Mouse (Mus musculus) B cell, adult 2 months (primary cell): ENCODE results near the gene Dusp12.
A peak's percentile ranks its signal among the peaks of the same experiment; 100 is the strongest.

ENCODE experiments used
- DNase-seq, 2 experiments: peaks; one replicate each; pipeline ENCODE4 v3.0.0; 2022

Gene Dusp12

DNA sequence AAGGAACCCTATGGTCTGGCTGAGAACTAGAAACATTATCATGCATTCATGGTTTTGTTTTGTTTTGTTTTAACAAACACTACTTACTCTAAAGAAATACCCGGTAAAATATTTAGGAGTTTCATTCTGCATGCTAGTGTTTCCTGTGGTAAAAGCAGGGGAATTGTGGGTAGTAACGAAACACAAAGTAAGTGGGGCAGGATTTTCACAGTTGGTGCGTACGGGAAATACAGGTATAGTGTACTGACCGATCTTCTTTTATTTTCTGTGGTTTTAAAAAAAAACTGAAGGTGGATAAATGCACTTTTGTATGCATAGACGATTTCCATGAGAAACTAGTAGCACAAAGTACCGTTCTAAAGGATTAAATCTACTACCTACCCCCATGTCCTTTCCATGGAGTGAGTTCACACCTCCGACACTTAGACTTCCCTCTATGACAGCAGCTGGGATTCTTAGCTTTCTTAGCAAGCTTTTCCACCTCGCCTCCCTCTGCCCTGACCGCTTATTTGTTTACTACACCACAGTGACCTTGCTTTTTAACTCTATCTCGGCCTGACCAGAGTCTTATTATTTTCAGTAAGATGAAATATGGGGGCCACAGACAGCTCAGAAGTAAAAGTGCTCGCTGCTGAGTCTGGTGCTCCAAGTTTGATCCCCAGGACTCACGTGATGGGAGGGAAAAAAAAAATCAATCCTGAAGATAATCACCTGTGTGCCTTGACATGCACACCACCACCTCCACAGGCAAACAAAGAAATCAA, 23.5 kb downstream of the Dusp12 start:
- peak in 1 of 2 experiments; percentile 20 for DNase-seq

DNA sequence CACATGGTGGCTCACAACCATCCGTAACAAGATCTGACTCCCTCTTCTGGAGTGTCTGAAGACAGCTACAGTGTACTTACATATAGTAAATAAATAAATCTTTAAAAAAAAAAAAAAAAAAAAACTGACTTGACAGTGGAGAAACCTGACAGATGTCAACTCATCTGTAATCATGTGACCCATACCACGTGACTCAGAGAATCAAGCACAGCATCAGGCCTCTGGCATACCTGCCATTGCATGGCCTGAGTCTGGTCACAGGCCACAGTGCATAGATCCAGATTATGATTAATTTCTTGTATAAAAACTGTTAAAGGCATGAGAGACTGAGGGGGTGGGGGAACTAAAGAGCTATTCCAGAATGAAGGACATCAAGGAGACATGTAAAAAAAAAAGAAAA, 26.5 kb downstream of the Dusp12 start:
- DNase-seq, result no peak

DNA sequence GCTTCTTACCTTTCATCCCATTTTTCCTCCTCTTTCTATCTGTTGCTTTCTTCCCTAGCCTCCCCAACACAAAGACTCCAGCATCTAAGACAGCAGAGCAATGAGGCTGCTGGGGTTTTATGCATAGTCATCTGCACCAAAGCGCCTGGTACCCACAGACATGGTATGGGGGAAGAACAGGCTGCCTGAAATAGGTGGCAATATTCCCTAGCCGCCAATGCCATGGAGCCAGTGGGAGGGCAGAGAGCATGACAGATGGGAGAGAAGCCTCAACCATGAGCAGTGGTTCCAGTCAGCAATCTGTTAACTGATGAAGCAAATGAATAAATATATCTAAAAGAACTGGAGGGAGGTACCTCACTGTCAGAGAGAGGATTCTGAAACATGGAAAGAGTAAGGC, 28.0 kb downstream of the Dusp12 start:
- DNase-seq, result no peak

DNA sequence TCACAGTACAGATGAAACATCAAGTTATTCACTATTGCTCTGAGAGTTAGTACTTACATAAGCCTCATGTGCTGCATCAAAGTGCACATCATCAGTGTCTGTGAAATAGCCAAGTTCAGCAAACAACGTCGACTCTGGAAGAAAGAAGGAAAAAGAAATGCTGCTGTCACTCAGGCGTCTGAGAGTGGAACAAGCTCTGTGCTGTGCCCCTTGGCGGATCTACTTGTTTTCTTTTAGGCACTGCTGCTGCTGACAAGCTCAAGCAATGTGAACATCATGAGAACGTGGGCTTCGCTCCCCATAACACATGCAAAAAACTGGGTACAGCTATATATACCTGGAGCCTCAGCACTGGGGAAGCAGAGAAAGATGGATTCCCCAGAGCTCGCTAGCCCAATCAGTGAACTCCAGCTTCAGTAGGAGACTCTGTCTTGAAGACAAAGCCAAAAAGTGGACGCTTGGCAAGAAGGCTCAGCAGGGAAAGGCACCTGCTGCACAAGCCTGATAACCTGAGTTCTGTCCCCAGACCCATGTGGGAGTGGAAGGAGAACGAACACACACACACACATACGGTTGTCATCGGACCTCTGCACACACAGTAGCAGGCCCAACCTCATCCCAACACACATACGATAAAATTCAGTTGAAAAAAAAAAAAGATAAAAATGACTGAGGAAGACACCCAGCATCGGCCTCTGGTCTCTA, 30.1 kb downstream of the Dusp12 start:
- DNase-seq, result no peak

GRCm38 (mm10) chr1:170853604-170854003, 31.7 kb downstream of the Dusp12 start:
- DNase-seq, result peak; percentile 55 to 57

GRCm38 (mm10) chr1:170850637-170851624, 34.4 kb downstream of the Dusp12 start:
- DNase-seq, result no peak

GRCm38 (mm10) chr1:170850007-170850406, 35.3 kb downstream of the Dusp12 start:
- DNase-seq, result no peak

- DNase-seq, result no peak
These were observed 39.7 kb downstream of the Dusp12 start for GRCm38 (mm10) chr1:170845448-170846307.

DNA sequence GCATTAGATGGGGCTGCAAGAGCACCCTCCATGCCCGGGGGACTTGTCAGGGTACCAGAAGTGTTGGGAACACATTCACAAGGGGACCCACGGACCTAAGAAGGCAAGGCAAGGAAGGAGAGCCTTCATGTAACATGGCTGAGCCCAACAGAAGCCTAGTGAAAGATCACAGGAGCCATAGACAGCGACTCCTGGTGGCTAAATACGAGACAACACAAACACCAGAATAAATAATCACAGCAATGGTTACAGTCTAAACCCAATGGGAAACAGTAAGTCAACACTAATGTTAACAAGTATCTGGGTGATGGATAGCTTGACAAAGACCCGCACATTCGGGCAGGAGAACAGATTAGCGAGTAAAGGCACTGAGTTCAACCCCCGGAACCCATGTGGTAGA, 41.0 kb downstream of the Dusp12 start:
- peak; percentile 49 to 50 for DNase-seq

GRCm38 (mm10) chr1:170839685-170840084, 45.7 kb downstream of the Dusp12 start:
- no peak for DNase-seq

DNA sequence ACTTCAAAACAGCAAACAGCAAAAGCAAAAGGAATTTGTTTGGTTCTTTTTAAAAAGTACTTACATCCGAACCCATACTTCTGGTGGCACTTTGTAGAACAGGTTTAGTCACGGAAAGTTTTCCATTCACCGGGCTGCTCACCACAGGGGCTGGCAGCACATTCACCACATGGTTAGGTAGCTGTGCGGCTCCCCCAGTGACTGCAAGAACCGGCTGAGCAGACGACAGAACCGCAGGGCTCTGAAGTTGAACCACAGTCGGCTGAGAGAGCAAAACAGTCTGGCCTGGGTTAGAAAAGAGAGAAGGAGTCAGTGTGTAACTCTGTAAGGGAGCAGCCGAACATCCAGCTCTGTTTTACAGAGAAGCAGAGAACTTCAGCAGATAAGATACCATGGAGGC, 50.6 kb downstream of the Dusp12 start:
- DNase-seq, result peak; percentile 16 to 20

DNA sequence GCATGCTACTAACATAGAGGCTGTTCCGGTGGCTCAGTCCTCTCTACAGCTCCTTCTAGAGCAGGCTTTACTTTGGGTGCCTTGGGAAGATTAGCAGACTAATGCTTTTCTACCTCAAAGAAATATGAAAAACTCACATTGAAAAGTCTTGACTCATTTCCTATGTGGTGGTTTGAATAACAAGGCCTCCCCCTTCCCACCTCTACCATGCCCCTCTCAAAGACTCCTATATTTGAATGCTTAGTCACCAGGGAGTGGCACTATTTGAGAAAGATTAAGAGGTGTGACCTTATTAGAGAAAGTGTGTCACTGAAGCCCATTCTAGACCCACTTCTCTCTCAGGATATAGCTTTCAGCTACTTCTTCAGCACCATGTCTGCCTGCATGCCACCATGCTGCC, 55.6 kb downstream of the Dusp12 start:
- no peak for DNase-seq

GRCm38 (mm10) chr1:170829344-170829743, 56.0 kb downstream of the Dusp12 start:
- no peak for DNase-seq
